Mouse (Mus musculus) MEL (cell line): ENCODE data around the gene Pakap. TPM values are rescaled to one million over a fixed set of nuclear protein-coding genes. Genes with fewer than 3 reads are reported as not detected.

Experiments used
- DNase-seq: peaks from one replicate; pipeline ENCODE4 v3.0.0; 2011; ENCODE audit warnings: low read depth, low spot score
- H3K27ac ChIP-seq: 2 replicates; pipeline ENCODE4 v1.5.1; 2012; ENCODE audit warnings: low read depth, mild to moderate bottlenecking, control low read depth, low read length, moderate library complexity; ENCODE audit not compliant: control insufficient read depth
- H3K27me3 ChIP-seq, 2 experiments: fragments of 150-350 bp in 1 of 2; sonication (generic) in 1 of 2; 2 replicates each; pipeline ENCODE4 v1.6.1; 2012; ENCODE audit warnings: low read length in 2 of 2, mild to moderate bottlenecking in 2 of 2, improper control_type of control experiment in 1 of 2, moderate library complexity in 1 of 2; ENCODE audit not compliant: insufficient read depth in 2 of 2, control insufficient read depth in 1 of 2
- H3K36me3 ChIP-seq, 2 experiments: 2 replicates each; pipeline ENCODE4 v1.6.1; 2012 to 2014; ENCODE audit warnings: low read length in 2 of 2, improper control_type of control experiment in 1 of 2, inconsistent platforms in 1 of 2, mild to moderate bottlenecking in 1 of 2; ENCODE audit not compliant: insufficient read depth in 2 of 2, control insufficient read depth in 1 of 2
- H3K4me1 ChIP-seq, 2 experiments: fragments of 150-350 bp in 1 of 2; sonication (generic) in 1 of 2; 2 replicates each; pipeline ENCODE4 v1.6.1; 2012; ENCODE audit warnings: low read length in 2 of 2, improper control_type of control experiment in 1 of 2, mild to moderate bottlenecking in 1 of 2; ENCODE audit not compliant: insufficient read depth in 2 of 2, control insufficient read depth in 1 of 2
- H3K4me3 ChIP-seq, 2 experiments: fragments of 150-350 bp in 1 of 2; sonication (generic) in 1 of 2; 2 replicates each; pipeline ENCODE4 v1.5.1; 2012; ENCODE audit warnings: low read depth in 2 of 2, low read length in 2 of 2, mild to moderate bottlenecking in 2 of 2, moderate library complexity in 2 of 2, control low read depth in 1 of 2, improper control_type of control experiment in 1 of 2; ENCODE audit not compliant: control insufficient read depth in 1 of 2, insufficient read depth in 1 of 2
- H3K79me2 ChIP-seq: 2 replicates; pipeline ENCODE4 v1.6.1; 2012; ENCODE audit warnings: mild to moderate bottlenecking, low read length, moderate library complexity; ENCODE audit not compliant: control insufficient read depth, poor library complexity, insufficient read depth
- H3K9ac ChIP-seq: 2 replicates; pipeline ENCODE4 v1.6.1; 2012; ENCODE audit warnings: low read depth, mild to moderate bottlenecking, control low read depth, low read length, moderate library complexity; ENCODE audit not compliant: control insufficient read depth, poor library complexity, severe bottlenecking
- H3K9me3 ChIP-seq: fragments of 150-350 bp; sonication (generic); replicated peaks from 2 replicates; pipeline ENCODE4 v1.6.1; 2012; ENCODE audit warnings: mild to moderate bottlenecking, low read length, improper control_type of control experiment, moderate library complexity; ENCODE audit not compliant: insufficient read depth
- CHD1 ChIP-seq: IDR thresholded peaks from 2 replicates; pipeline ENCODE4 v1.6.1; 2012; ENCODE audit warnings: low read depth, mild to moderate bottlenecking, inconsistent platforms, low read length, improper control_type of control experiment
- CHD2 ChIP-seq: IDR thresholded peaks from 2 replicates; pipeline ENCODE4 v1.6.1; 2011; ENCODE audit warnings: low read length, improper control_type of control experiment
- E2F4 ChIP-seq: IDR thresholded peaks from 2 replicates; pipeline ENCODE4 v1.6.1; 2011; ENCODE audit warnings: low read depth, low read length, improper control_type of control experiment, borderline replicate concordance
- ELF1 ChIP-seq: IDR thresholded peaks from 2 replicates; pipeline ENCODE4 v1.6.1; 2014; ENCODE audit warnings: low read depth, mild to moderate bottlenecking, inconsistent platforms, low read length, improper control_type of control experiment, moderate library complexity
- EP300 ChIP-seq, 2 experiments: IDR thresholded peaks; 2 replicates each; pipeline ENCODE4 v1.6.1; 2011; ENCODE audit warnings: improper control_type of control experiment in 2 of 2, low read length in 2 of 2, low read depth in 1 of 2, mild to moderate bottlenecking in 1 of 2
- GABPA ChIP-seq: IDR thresholded peaks from 2 replicates; pipeline ENCODE4 v1.6.1; 2012; ENCODE audit warnings: low read depth, mild to moderate bottlenecking, inconsistent platforms, low read length, improper control_type of control experiment, moderate library complexity
- MAZ ChIP-seq: IDR thresholded peaks from 2 replicates; pipeline ENCODE4 v1.6.1; 2012; ENCODE audit warnings: low read depth, mild to moderate bottlenecking, inconsistent platforms, low read length, improper control_type of control experiment
- MYC ChIP-seq: IDR thresholded peaks from 2 replicates; pipeline ENCODE4 v1.6.1; 2011; ENCODE audit warnings: low read depth, mild to moderate bottlenecking, low read length, improper control_type of control experiment, moderate library complexity
- NRF1 ChIP-seq: IDR thresholded peaks from 2 replicates; pipeline ENCODE4 v1.6.1; 2014; ENCODE audit warnings: low read depth, mild to moderate bottlenecking, inconsistent platforms, low read length, improper control_type of control experiment, moderate library complexity; ENCODE audit not compliant: poor library complexity, insufficient read depth, severe bottlenecking
- POLR2A ChIP-seq, 2 experiments: IDR thresholded peaks; 2 replicates each; pipeline ENCODE4 v1.6.1; 2011 to 2012; ENCODE audit warnings: low read length in 2 of 2, mild to moderate bottlenecking in 2 of 2, control low read depth in 1 of 2, improper control_type of control experiment in 1 of 2, low read depth in 1 of 2, moderate library complexity in 1 of 2; ENCODE audit not compliant: control insufficient read depth in 1 of 2, insufficient read depth in 1 of 2, poor library complexity in 1 of 2
- POLR2AphosphoS2 ChIP-seq: IDR thresholded peaks from 2 replicates; pipeline ENCODE4 v1.6.1; 2011; ENCODE audit warnings: low read length, improper control_type of control experiment
- POLR2AphosphoS5 ChIP-seq: IDR thresholded peaks from 2 replicates; pipeline ENCODE4 v1.6.1; 2012; ENCODE audit warnings: low read depth, borderline replicate concordance, mild to moderate bottlenecking, inconsistent platforms, low read length, moderate library complexity, mixed read lengths
- SIN3A ChIP-seq: IDR thresholded peaks from 2 replicates; pipeline ENCODE4 v1.6.1; 2012; ENCODE audit warnings: low read length, improper control_type of control experiment, inconsistent platforms
- SMC3 ChIP-seq: IDR thresholded peaks from 2 replicates; pipeline ENCODE4 v1.6.1; 2011; ENCODE audit warnings: low read depth, low read length, improper control_type of control experiment
- UBTF ChIP-seq: IDR thresholded peaks from 2 replicates; pipeline ENCODE4 v1.6.1; 2012; ENCODE audit warnings: low read depth, mild to moderate bottlenecking, inconsistent platforms, low read length, improper control_type of control experiment, moderate library complexity, borderline replicate concordance; ENCODE audit not compliant: insufficient read depth
- ZC3H11A ChIP-seq: IDR thresholded peaks from 2 replicates; pipeline ENCODE4 v1.6.1; 2012; ENCODE audit warnings: low read depth, mild to moderate bottlenecking, inconsistent platforms, low read length, improper control_type of control experiment
- ZKSCAN1 ChIP-seq: IDR thresholded peaks from 2 replicates; pipeline ENCODE4 v1.6.1; 2012; ENCODE audit warnings: low read depth, mild to moderate bottlenecking, inconsistent platforms, low read length, improper control_type of control experiment, moderate library complexity
- ZNF384 ChIP-seq: IDR thresholded peaks from 2 replicates; pipeline ENCODE4 v1.6.1; 2012; ENCODE audit warnings: low read depth, mild to moderate bottlenecking, inconsistent platforms, low read length, improper control_type of control experiment
- polyA plus RNA-seq, 2 experiments: library from polyadenylated mRNA; stranded (reverse) in 1 of 2; unstranded in 1 of 2; fragments of >175 nt in 1 of 2; fragments of >200 nt in 1 of 2; gene quantifications; 2 replicates each; pipeline versions ENCODE4 v1.2.1 to v1.2.4; 2012; ENCODE audit warnings: low replicate concordance in 2 of 2, low read depth in 1 of 2; ENCODE audit not compliant: insufficient read length in 2 of 2, insufficient read depth in 1 of 2, missing spikeins in 1 of 2
- total RNA-seq: library from RNA; depleted of rRNA; stranded (reverse); fragments of 300-350 nt; gene quantifications from 2 replicates; pipeline ENCODE4 v1.2.3, GENCODE M21; 2012

The Pakap gene
- total and polyA plus RNA-seq, 3 experiments: not detected

- no peak for TF ChIP-seq SMC3
- TF ChIP-seq MYC: no peak
These were observed 351.8 kb downstream of the Pakap start (continued) for GRCm38 (mm10) chr4:57919494-57920423.

DNA sequence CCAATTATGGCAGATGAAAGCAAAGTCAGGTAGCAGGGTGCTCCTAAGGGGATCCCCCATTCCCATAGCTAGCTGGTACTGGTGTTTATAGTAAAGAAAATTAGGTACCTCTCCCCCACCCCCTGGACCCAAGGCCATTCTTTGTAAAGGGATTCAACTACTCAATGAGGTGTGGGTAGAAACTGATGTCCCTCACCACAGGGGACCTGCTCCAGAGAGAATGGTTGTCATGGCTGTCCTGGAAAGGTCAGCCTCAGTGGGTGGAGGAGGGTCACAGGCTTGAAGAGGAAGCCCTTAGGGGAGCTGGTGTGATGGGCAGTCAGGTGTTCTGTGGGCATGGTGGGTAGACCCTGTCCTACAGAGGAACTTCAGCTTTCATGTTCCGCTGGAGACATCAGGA is 352.5 kb downstream of the Pakap start:
- DNase-seq: no peak
- Histone ChIP-seq H3K9me3 (no peaks in the 10 kb centered on the region), H3K4me3 (no peak overlapping the region), H3K27me3 (no peaks in the 10 kb centered on the region), H3K27ac (no peak overlapping the region), H3K79me2 (no peaks in the 10 kb centered on the region), H3K9ac (no peak overlapping the region), H3K36me3 (peaks cover 0 to 16% of the 10 kb centered on the region in 2 experiments; a peak in 2 of 4 replicates), H3K4me1 (peaks cover 0 to 23% of the 10 kb centered on the region in 2 experiments; a peak in 2 of 4 replicates)
- TF ChIP-seq EP300 (IDR thresholded peaks at IDR 0.05; ENCODE audit: low read depth in 1 of 2, low read length in 2 of 2) (no peak), MYC (no peak), CHD1 (no peak), E2F4 (no peak)

GRCm38 (mm10) chr4:57922171-57922570 is 354.2 kb downstream of the Pakap start:
- no peak for DNase-seq
- Histone ChIP-seq H3K79me2 (no peaks in the 10 kb centered on the region), H3K36me3 (peaks cover 0 to 16% of the 10 kb centered on the region in 2 experiments; a peak in 2 of 4 replicates), H3K27ac (no peak overlapping the region), H3K4me1 (peaks cover 0 to 23% of the 10 kb centered on the region in 2 experiments; a peak in 3 of 4 replicates), H3K27me3 (no peaks in the 10 kb centered on the region; a peak in 1 of 4 replicates), H3K9ac (no peak overlapping the region), H3K4me3 (no peak overlapping the region), H3K9me3 (no peaks in the 10 kb centered on the region)
- TF ChIP-seq MAZ (no peak), MYC (no peak), UBTF (no peak), POLR2AphosphoS5 (no peak), E2F4 (no peak), POLR2AphosphoS2 (no peak), CHD2 (no peak), ZNF384 (no peak), NRF1 (no peak), ZC3H11A (no peak), GABPA (no peak), POLR2A (IDR thresholded peaks at IDR 0.05; ENCODE audit: control insufficient read depth in 1 of 2, insufficient read depth in 1 of 2, low read depth in 1 of 2, low read length in 2 of 2, poor library complexity in 1 of 2) (no peak), ELF1 (no peak), ZKSCAN1 (no peak), SIN3A (no peak)
